Comparison of ENCODE assay signal across 7 mouse cellular contexts in genomic region chr12:70494494-70495281, GRCm38 (mm10). TPM values are rescaled to one million over a fixed set of nuclear protein-coding genes. Genes with fewer than 3 reads are reported as not detected.
DNase-seq lines count a peak whose midpoint lies in the region; ATAC-seq and TF ChIP-seq lines count a peak whose summit lies in the region.

No protein-coding gene starts in this region.

- no peak overlapping the region for H3K9ac ChIP-seq in liver, postnatal 0 days (replicated peaks)
- no peak overlapping the region for H3K9ac ChIP-seq in neural tube, embryonic 13.5 days

- no peaks in the 10 kb centered on the region for H3K36me3 ChIP-seq in forebrain, embryonic 10.5 days (replicated peaks)
- no peaks in the 10 kb centered on the region for H3K36me3 ChIP-seq in liver, postnatal 0 days (replicated peaks; ENCODE audit: insufficient read depth, low read length)
- no peaks in the 10 kb centered on the region for H3K36me3 ChIP-seq in neural tube, embryonic 13.5 days

- H3K27me3 ChIP-seq in forebrain, embryonic 10.5 days (ENCODE audit: poor library complexity, severe bottlenecking): no peaks in the 10 kb centered on the region
- no peaks in the 10 kb centered on the region for H3K27me3 ChIP-seq in liver, postnatal 0 days (ENCODE audit: insufficient read depth, low read length)
- no peaks in the 10 kb centered on the region for H3K27me3 ChIP-seq in neural tube, embryonic 13.5 days

- no peak for ATAC-seq in liver, postnatal 0 days
- peak; percentile 62; the same call in 1 of the 2 replicates for ATAC-seq in neural tube, embryonic 13.5 days (ENCODE audit: low read depth)

- H3K4me2 ChIP-seq in liver, postnatal 0 days (ENCODE audit: low read depth, low read length): no peak overlapping the region
- no peak overlapping the region for H3K4me2 ChIP-seq in neural tube, embryonic 13.5 days

- no peak for TF ChIP-seq EP300 in liver, postnatal 0 days (IDR thresholded peaks at IDR 0.05; ENCODE audit: low read depth)

- DNase-seq in 3T3-L1 (ENCODE audit: low read depth, low spot score): peak; percentile 83
- DNase-seq in B cell, adult 2 months: peak; percentile 46 to 52
- peak; percentile 34 for DNase-seq in c-Kit-positive CD71-positive TER-119-positive erythroid progenitor cells, embryonic 14.5 days (ENCODE audit: low spot score)
- peak; percentile 29 for DNase-seq in forebrain, embryonic 10.5 days (ENCODE audit: extremely low spot score, low spot score)
- peak; percentile 79 for DNase-seq in induced T-regulatory cell, adult 2 months (ENCODE audit: low read depth)
- DNase-seq in liver, postnatal 0 days: peak; percentile 44

- no peaks in the 10 kb centered on the region for H3K9me3 ChIP-seq in forebrain, embryonic 10.5 days
- no peaks in the 10 kb centered on the region for H3K9me3 ChIP-seq in liver, postnatal 0 days (ENCODE audit: low read length)
- H3K9me3 ChIP-seq in neural tube, embryonic 13.5 days: peaks cover 5% of the 10 kb centered on the region; the same call in 1 of the 2 replicates

- peaks cover 22% of the 10 kb centered on the region for H3K4me1 ChIP-seq in forebrain, embryonic 10.5 days
- H3K4me1 ChIP-seq in liver, postnatal 0 days (ENCODE audit: insufficient read depth): no peaks in the 10 kb centered on the region
- peaks cover 16% of the 10 kb centered on the region for H3K4me1 ChIP-seq in neural tube, embryonic 13.5 days (replicated peaks)

- WGBS in forebrain, embryonic 10.5 days: 64% methylated on average over 10 of the region's 10 CpGs
- WGBS in liver, postnatal 0 days (ENCODE audit: insufficient replicate concordance): 52% methylated on average over 10 of the region's 10 CpGs
- WGBS in neural tube, embryonic 13.5 days: 59% methylated on average over 10 of the region's 10 CpGs

- H3K27ac ChIP-seq in forebrain, embryonic 10.5 days: no peak overlapping the region
- no peak overlapping the region for H3K27ac ChIP-seq in liver, postnatal 0 days (ENCODE audit: low read depth)
- H3K27ac ChIP-seq in neural tube, embryonic 13.5 days (replicated peaks): no peak overlapping the region

- H3K4me3 ChIP-seq in forebrain, embryonic 10.5 days: no peak overlapping the region
- H3K4me3 ChIP-seq in liver, postnatal 0 days (ENCODE audit: low read depth, low read length): no peak overlapping the region
- H3K4me3 ChIP-seq in neural tube, embryonic 13.5 days: no peak overlapping the region

- TF ChIP-seq CTCF in liver, postnatal 0 days (IDR thresholded peaks at IDR 0.05; ENCODE audit: low read depth): peak; percentile 82

RNA-seq across cellular contexts. Expression of gene Tmx1, which starts 41.8 kb away (rescaled TPM):
- 127 and 139 TPM in 2 replicates for polyA plus RNA-seq in forebrain, embryonic 10.5 days (2016; fragmentation: Nextera tagmentation; extraction: Ambion mirVana)
- polyA plus RNA-seq in liver, postnatal 0 days (2015; fragmentation: Nextera tagmentation; extraction: Ambion mirVana): 62.2 and 72.1 TPM in 2 replicates
- polyA plus RNA-seq in neural tube, embryonic 13.5 days (2015; fragmentation: Nextera tagmentation; extraction: Ambion mirVana): 139 and 155 TPM in 2 replicates

Comparison
In these comparisons a context has a peak if more than half of its experiments do, and no peak if none do; other contexts are left out.
1. DNase-seq: peak in every context shown above with its lines; median percentile 83 in 3T3-L1; 79 in induced T-regulatory cell, adult 2 months; 49 in B cell, adult 2 months; 44 in liver, postnatal 0 days; 34 in c-Kit-positive CD71-positive TER-119-positive erythroid progenitor cells, embryonic 14.5 days; 29 in forebrain, embryonic 10.5 days.